Mouse (Mus musculus) intestine, embryonic 14.5 days (tissue): ENCODE results near the gene Sh3d19. TPM values are rescaled to one million over a fixed set of nuclear protein-coding genes. Genes with fewer than 3 reads are reported as not detected.
A peak's percentile ranks its signal among the peaks of the same experiment; 100 is the strongest.

Experiments used
- ATAC-seq: fragments of 200-750 bp; cut with Nextera tagmentation; replicated peaks from 2 replicates; pipeline ENCODE4 v1.8.0; 2017; ENCODE audit warnings: low read depth, moderate number of reproducible peaks, moderate TSS enrichment, moderate library complexity; ENCODE audit not compliant: low FRiP score, low TSS enrichment
- DNase-seq: peaks from one replicate; pipeline ENCODE4 v3.0.0-alpha.2; 2018; ENCODE audit warnings: low spot score
- H3K27ac ChIP-seq: fragments of 300-500 bp; sonication (generic); 2 replicates; pipeline ENCODE4 v1.5.1; 2014; ENCODE audit warnings: low read depth, mild to moderate bottlenecking, control low read depth
- H3K27me3 ChIP-seq: fragments of 300-500 bp; sonication (generic); replicated peaks from 2 replicates; pipeline ENCODE4 v1.6.1; 2014; ENCODE audit warnings: low read length, control low read depth; ENCODE audit not compliant: control insufficient read depth, insufficient read depth
- H3K36me3 ChIP-seq: fragments of 300-500 bp; sonication (generic); 2 replicates; pipeline ENCODE4 v1.6.1; 2014; ENCODE audit warnings: low read length, control low read depth; ENCODE audit not compliant: control insufficient read depth, insufficient read depth
- H3K4me1 ChIP-seq: fragments of 300-500 bp; sonication (generic); replicated peaks from 2 replicates; pipeline ENCODE4 v1.6.1; 2014; ENCODE audit warnings: low read length, control low read depth, mixed read lengths; ENCODE audit not compliant: control insufficient read depth, insufficient read depth
- H3K4me2 ChIP-seq: fragments of 300-500 bp; sonication (generic); 2 replicates; pipeline ENCODE4 v1.6.1; 2014; ENCODE audit warnings: low read length
- H3K4me3 ChIP-seq: fragments of 300-500 bp; sonication (generic); 2 replicates; pipeline ENCODE4 v1.5.1; 2014; ENCODE audit warnings: low read depth, low read length, control low read depth, mixed read lengths
- H3K9ac ChIP-seq: fragments of 300-500 bp; sonication (generic); 2 replicates; pipeline ENCODE4 v1.6.1; 2014; ENCODE audit warnings: mild to moderate bottlenecking, low read length
- H3K9me3 ChIP-seq: fragments of 300-500 bp; sonication (generic); 2 replicates; pipeline ENCODE4 v1.6.1; 2016; ENCODE audit warnings: low read length, control low read depth; ENCODE audit not compliant: control insufficient read depth
- WGBS: fragments of 180-500 bp; shearing (Covaris S2); extraction: QIAGEN DNeasy Blood & Tissue Kit; methylation state at CpG from one replicate; pipeline ENCODE4 v1.1.7; 2014; 5-methylcytosine and 5-hydroxymethylcytosine counted together
- polyA plus RNA-seq: library from polyadenylated mRNA; unstranded; fragments of >200 nt; fragmentation: Nextera tagmentation; extraction: Ambion mirVana; gene quantifications from 2 replicates; pipeline ENCODE4 v1.2.1, GENCODE M21; 2014

The Sh3d19 gene
- polyA plus RNA-seq, 1 experiment from 2014 or later, result 55.4 TPM

- DNase-seq, result no peak
- Histone ChIP-seq H3K9me3 (no peaks in the 10 kb centered on the region), H3K4me2 (no peak overlapping the region), H3K27me3 (no peaks in the 10 kb centered on the region), H3K4me1 (no peaks in the 10 kb centered on the region), H3K36me3 (0 out of 2 replicates have a peak, but pooled peaks cover 4% of the 10 kb centered on the region), H3K27ac (no peak overlapping the region), H3K4me3 (no peak overlapping the region), H3K9ac (no peak overlapping the region)
- 0 out of 2 replicates have a peak, but pooled peaks have one; percentile 19 for ATAC-seq
- 75% methylated on average over 6 of the region's 6 CpGs for WGBS
These were observed 40.5 kb downstream of the Sh3d19 start for GRCm38 (mm10) chr3:86011373-86011772.

DNA sequence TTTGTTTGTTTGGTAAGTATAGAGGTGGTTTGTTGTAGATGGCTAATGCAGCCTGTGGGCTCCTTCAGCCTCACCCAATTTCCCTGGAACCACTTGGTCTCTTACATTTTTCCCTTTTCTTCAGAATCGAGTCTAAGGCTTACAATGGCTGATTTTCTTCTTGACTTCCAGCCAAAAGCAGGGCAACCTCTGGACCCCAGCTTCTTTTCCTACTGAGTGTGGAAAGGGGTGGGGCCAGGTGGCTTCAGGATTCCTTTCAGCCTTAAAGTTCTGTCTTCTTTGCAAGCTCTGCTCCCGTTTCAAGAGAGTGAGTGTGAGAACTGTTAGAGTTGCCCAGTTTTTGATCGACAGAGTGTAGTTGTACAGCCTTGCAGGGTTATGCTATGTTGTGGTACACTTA lies 40.9 kb downstream of the Sh3d19 start:
- no peaks in the 10 kb centered on the region for H3K4me1 ChIP-seq
- no peak overlapping the region for H3K4me3 ChIP-seq
- no peak overlapping the region for H3K9ac ChIP-seq
- ATAC-seq (no peak), DNase-seq (no peak)
- H3K4me2 ChIP-seq, result no peak overlapping the region
- WGBS, result 47% methylated on average over 3 of the region's 3 CpGs
- no peaks in the 10 kb centered on the region for H3K9me3 ChIP-seq
- H3K27me3 ChIP-seq, result no peaks in the 10 kb centered on the region
- H3K36me3 ChIP-seq, result 0 out of 2 replicates have a peak, but pooled peaks cover 4% of the 10 kb centered on the region
- no peak overlapping the region for H3K27ac ChIP-seq

- no peak overlapping the region for H3K4me3 ChIP-seq
- H3K4me1 ChIP-seq, result no peaks in the 10 kb centered on the region
- no peaks in the 10 kb centered on the region for H3K36me3 ChIP-seq
- H3K4me2 ChIP-seq, result no peak overlapping the region
- ATAC-seq (no peak), DNase-seq (no peak)
- H3K9me3 ChIP-seq, result no peaks in the 10 kb centered on the region
- H3K27ac ChIP-seq, result no peak overlapping the region
- 78% methylated on average over 10 of the region's 10 CpGs for WGBS
- no peaks in the 10 kb centered on the region for H3K27me3 ChIP-seq
- no peak overlapping the region for H3K9ac ChIP-seq
These were observed 42.9 kb downstream of the Sh3d19 start for GRCm38 (mm10) chr3:86013837-86014236.

DNA sequence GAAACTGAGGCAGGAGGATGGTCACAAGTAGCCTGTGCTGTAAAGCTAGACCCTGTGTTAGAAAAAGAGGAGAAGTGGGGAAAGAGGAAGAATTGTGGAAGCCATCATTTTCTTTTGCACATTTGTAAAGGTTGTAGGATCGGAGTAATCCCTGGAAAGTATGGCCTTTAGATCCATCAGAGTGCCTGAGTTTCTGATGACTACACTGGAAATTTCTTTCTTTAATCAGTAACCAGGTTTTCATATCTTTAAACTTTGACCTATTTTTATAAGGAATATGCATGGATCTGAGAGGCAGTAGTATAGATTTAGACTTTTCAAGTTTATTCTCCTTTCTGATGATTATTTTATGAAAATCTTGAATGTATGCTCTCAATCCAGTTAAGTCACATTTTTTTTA lies 46.1 kb downstream of the Sh3d19 start:
- no peak overlapping the region for H3K4me2 ChIP-seq
- no peak overlapping the region for H3K4me3 ChIP-seq
- no peaks in the 10 kb centered on the region for H3K27me3 ChIP-seq
- DNase-seq, result no peak
- WGBS, result 92% methylated on average over 1 of the region's 1 CpGs
- no peaks in the 10 kb centered on the region for H3K36me3 ChIP-seq
- no peaks in the 10 kb centered on the region for H3K4me1 ChIP-seq
- H3K9me3 ChIP-seq, result no peaks in the 10 kb centered on the region
- no peak overlapping the region for H3K27ac ChIP-seq
- no peak for ATAC-seq
- H3K9ac ChIP-seq, result no peak overlapping the region

GRCm38 (mm10) chr3:86017484-86017883 lies 46.6 kb downstream of the Sh3d19 start:
- WGBS, result 71% methylated on average over 8 of the region's 8 CpGs
- no peaks in the 10 kb centered on the region for H3K9me3 ChIP-seq
- H3K4me1 ChIP-seq, result no peaks in the 10 kb centered on the region
- no peak overlapping the region for H3K4me3 ChIP-seq
- H3K36me3 ChIP-seq, result no peaks in the 10 kb centered on the region
- ATAC-seq, result no peak
- no peak overlapping the region for H3K4me2 ChIP-seq
- DNase-seq, result no peak
- no peak overlapping the region for H3K9ac ChIP-seq
- H3K27ac ChIP-seq, result no peak overlapping the region
- H3K27me3 ChIP-seq, result no peaks in the 10 kb centered on the region

DNA sequence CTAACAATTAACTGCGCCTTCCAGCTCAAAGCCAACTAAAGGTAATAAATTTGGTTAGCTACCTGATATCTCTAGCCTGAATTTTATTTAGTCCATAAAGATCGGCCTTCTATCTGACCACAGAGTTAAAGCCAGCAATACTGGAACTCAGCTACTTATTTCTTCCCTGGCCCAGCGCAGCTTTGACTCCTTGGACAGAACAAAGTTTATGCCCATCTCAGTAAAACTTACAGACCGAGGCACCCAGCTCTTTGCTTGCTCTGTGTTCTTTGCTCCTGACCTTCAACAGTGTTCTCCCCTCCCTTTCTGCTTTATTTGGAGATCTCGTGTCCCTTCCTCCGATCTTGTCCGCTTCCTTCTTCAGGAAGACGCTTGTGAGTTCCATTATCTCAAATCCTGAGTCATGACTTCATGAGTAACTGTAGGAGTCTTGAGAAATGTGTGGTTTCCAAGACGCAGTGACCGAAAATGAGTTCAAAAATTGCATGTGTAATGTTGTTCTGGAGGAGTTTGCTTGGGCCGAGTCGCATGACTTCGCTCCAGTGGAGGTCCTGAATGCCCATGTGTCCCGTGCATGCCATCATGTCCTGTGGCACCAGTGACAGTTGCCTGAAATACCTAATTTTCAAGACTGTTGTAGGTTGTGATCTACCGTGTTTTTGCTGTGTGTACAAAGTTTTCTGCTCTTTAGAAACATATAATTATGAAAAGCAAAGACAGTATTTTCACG lies 50.2 kb downstream of the Sh3d19 start:
- Histone ChIP-seq H3K27ac (no peak overlapping the region), H3K27me3 (no peaks in the 10 kb centered on the region), H3K9ac (no peak overlapping the region), H3K4me1 (no peaks in the 10 kb centered on the region), H3K4me3 (no peak overlapping the region), H3K36me3 (no peaks in the 10 kb centered on the region), H3K9me3 (no peaks in the 10 kb centered on the region), H3K4me2 (no peak overlapping the region)
- ATAC-seq (no peak), DNase-seq (no peak)
- 83% methylated on average over 16 of the region's 16 CpGs for WGBS

- ATAC-seq (no peak), DNase-seq (no peak)
- Histone ChIP-seq H3K4me3 (no peak overlapping the region), H3K27ac (no peak overlapping the region), H3K4me2 (no peak overlapping the region), H3K9ac (no peak overlapping the region), H3K27me3 (no peaks in the 10 kb centered on the region), H3K4me1 (no peaks in the 10 kb centered on the region), H3K36me3 (no peaks in the 10 kb centered on the region), H3K9me3 (no peaks in the 10 kb centered on the region)
- 88% methylated on average over 4 of the region's 4 CpGs for WGBS
These were observed 50.7 kb downstream of the Sh3d19 start for GRCm38 (mm10) chr3:86021651-86022050.

GRCm38 (mm10) chr3:86024065-86024795 lies 53.3 kb downstream of the Sh3d19 start:
- WGBS, result 92% methylated on average over 12 of the region's 12 CpGs

More at GRCm38 (mm10) chr3:86024065-86024795, 53.3 kb downstream of the Sh3d19 start:
- H3K4me1 ChIP-seq, result no peaks in the 10 kb centered on the region
- no peaks in the 10 kb centered on the region for H3K9me3 ChIP-seq
- no peaks in the 10 kb centered on the region for H3K36me3 ChIP-seq
- no peaks in the 10 kb centered on the region for H3K27me3 ChIP-seq
- H3K4me3 ChIP-seq, result no peak overlapping the region
- DNase-seq (no peak), ATAC-seq (no peak)
- no peak overlapping the region for H3K4me2 ChIP-seq
- no peak overlapping the region for H3K27ac ChIP-seq
- H3K9ac ChIP-seq, result no peak overlapping the region
